Mouse (Mus musculus) urinary bladder, adult 2 months (tissue): ENCODE results near the gene Rgr. TPM values are rescaled to one million over a fixed set of nuclear protein-coding genes. Genes with fewer than 3 reads are reported as not detected.

Experiments
- DNase-seq: peaks from one replicate; pipeline ENCODE4 v3.0.0; 2022; ENCODE audit warnings: low spot score
- polyA plus RNA-seq: library from polyadenylated mRNA; depleted of rRNA; stranded (reverse); fragments of >200 nt; gene quantifications from 2 replicates; pipeline ENCODE4 v1.2.3, GENCODE M21; 2012; rRNA removed

Rgr gene
- polyA plus RNA-seq, result not detected in 2 replicates

- DNase-seq, result no peak
These were observed at the start of gene Rgr for GRCm38 (mm10) chr14:37048914-37049410. Rgr (minus strand) TSS chr14:37048964.

- no peak for DNase-seq
These were observed 49.3 kb upstream of the Rgr start, which contains the start of gene Cdhr1 for GRCm38 (mm10) chr14:37097956-37098530. Cdhr1 (minus strand) TSS chr14:37098347.

GRCm38 (mm10) chr14:37095556-37095955 lies 46.8 kb upstream of the Rgr start:
- DNase-seq, result no peak

GRCm38 (mm10) chr14:37094436-37094835 lies 45.7 kb upstream of the Rgr start:
- no peak for DNase-seq

GRCm38 (mm10) chr14:37083755-37084154 lies 35.0 kb upstream of the Rgr start:
- no peak for DNase-seq

GRCm38 (mm10) chr14:37080724-37081123 lies 32.0 kb upstream of the Rgr start:
- DNase-seq, result no peak

GRCm38 (mm10) chr14:37068516-37068915 lies 19.8 kb upstream of the Rgr start:
- DNase-seq, result no peak

GRCm38 (mm10) chr14:37067629-37068028 lies 18.9 kb upstream of the Rgr start, which contains the start of gene Lrit2:
Lrit2 (plus strand) TSS chr14:37067929.
- DNase-seq, result no peak

- no peak for DNase-seq
These were observed 17.9 kb upstream of the Rgr start for GRCm38 (mm10) chr14:37066636-37067035.

GRCm38 (mm10) chr14:37064849-37065248 lies 16.1 kb upstream of the Rgr start:
- DNase-seq, result no peak

GRCm38 (mm10) chr14:37034432-37034831 lies 14.3 kb downstream of the Rgr start:
- no peak for DNase-seq

- DNase-seq, result peak; percentile 29
These were observed 15.5 kb downstream of the Rgr start for GRCm38 (mm10) chr14:37033241-37033640.

GRCm38 (mm10) chr14:37032481-37033104 lies 16.2 kb downstream of the Rgr start:
- no peak for DNase-seq

- no peak for DNase-seq
These were observed 20.2 kb downstream of the Rgr start for GRCm38 (mm10) chr14:37028555-37028954.

GRCm38 (mm10) chr14:37027951-37028350 lies 20.8 kb downstream of the Rgr start:
- no peak for DNase-seq

GRCm38 (mm10) chr14:37027248-37027933 lies 21.4 kb downstream of the Rgr start:
- no peak for DNase-seq

- DNase-seq, result no peak
These were observed 32.9 kb downstream of the Rgr start for GRCm38 (mm10) chr14:37015894-37016293.

- no peak for DNase-seq
These were observed 35.1 kb downstream of the Rgr start for GRCm38 (mm10) chr14:37013644-37014043.

GRCm38 (mm10) chr14:37009686-37010085 lies 39.1 kb downstream of the Rgr start:
- no peak for DNase-seq

GRCm38 (mm10) chr14:37006489-37006888 lies 42.3 kb downstream of the Rgr start:
- no peak for DNase-seq

GRCm38 (mm10) chr14:37005865-37006264 lies 42.9 kb downstream of the Rgr start:
- no peak for DNase-seq

- no peak for DNase-seq
These were observed 45.2 kb downstream of the Rgr start for GRCm38 (mm10) chr14:37003431-37004095.
